Mouse (Mus musculus): ENCODE results near the gene Lst1. TPM values are rescaled to one million over a fixed set of nuclear protein-coding genes. Genes with fewer than 3 reads are reported as not detected.
"Not testable (repeated sequence)": the region's sequence is repeated elsewhere in the genome, so short reads cannot be mapped to it uniquely, and the experiment has no call there.

Lst1 gene
- polyA plus RNA-seq (2015; fragmentation: Nextera tagmentation; extraction: Ambion mirVana): 27.2 and 27.4 TPM in 2 replicates

- ATAC-seq (ENCODE audit: insufficient number of reproducible peaks, low FRiP score, low TSS enrichment, low read depth): no peak
- Histone ChIP-seq H3K36me3 (no peaks in the 10 kb centered on the region), H3K4me2 (replicated peaks) (no peak within 1 kb of the TSS), H3K4me3 (replicated peaks) (no peak within 1 kb of the TSS), H3K27me3 (no peaks in the 10 kb centered on the region), H3K27ac (replicated peaks) (no peak within 1 kb of the TSS), H3K9me3 (replicated peaks) (no peaks in the 10 kb centered on the region), H3K9ac (no peak within 1 kb of the TSS), H3K4me1 (peaks cover 13% of the 10 kb centered on the region; the same call in 1 of the 2 replicates)
- 75% methylated on average over 7 of the region's 7 CpGs for WGBS
These were observed at the start of gene Lst1 for GRCm38 (mm10) chr17:35187959-35188610. Gene Lst1, minus strand, starts transcription at chr17:35188439.

GRCm38 (mm10) chr17:35237504-35237903 lies 49.3 kb upstream of the Lst1 start:
- Histone ChIP-seq H3K4me2 (replicated peaks) (no peak overlapping the region), H3K9ac (no peak overlapping the region), H3K27ac (replicated peaks) (no peak overlapping the region), H3K36me3 (0 out of 2 replicates have a peak, but pooled peaks cover 3% of the 10 kb centered on the region), H3K9me3 (replicated peaks) (no peaks in the 10 kb centered on the region), H3K27me3 (no peaks in the 10 kb centered on the region), H3K4me3 (replicated peaks) (no peak overlapping the region), H3K4me1 (peaks cover 42% of the 10 kb centered on the region)
- no peak for ATAC-seq (ENCODE audit: insufficient number of reproducible peaks, low FRiP score, low TSS enrichment, low read depth)
- WGBS: 79% methylated on average over 12 of the region's 12 CpGs

- H3K4me3 ChIP-seq (replicated peaks): no peak overlapping the region
- no peaks in the 10 kb centered on the region for H3K9me3 ChIP-seq (replicated peaks)
- H3K27ac ChIP-seq (replicated peaks): no peak overlapping the region
- WGBS: 84% methylated on average over 9 of the region's 9 CpGs
- 0 out of 2 replicates have a peak, but pooled peaks cover 3% of the 10 kb centered on the region for H3K36me3 ChIP-seq
- no peak for ATAC-seq (ENCODE audit: insufficient number of reproducible peaks, low FRiP score, low TSS enrichment, low read depth)
- H3K9ac ChIP-seq: no peak overlapping the region
- peaks cover 47% of the 10 kb centered on the region for H3K4me1 ChIP-seq
- H3K27me3 ChIP-seq: no peaks in the 10 kb centered on the region
- no peak overlapping the region for H3K4me2 ChIP-seq (replicated peaks)
These were observed 48.8 kb upstream of the Lst1 start for GRCm38 (mm10) chr17:35236996-35237395.

- WGBS: under 1% methylated on average over 18 of the region's 18 CpGs
- Histone ChIP-seq H3K4me3 (replicated peaks) (peak overlapping the region; percentile 57), H3K27me3 (no peaks in the 10 kb centered on the region), H3K4me2 (replicated peaks) (peak overlapping the region; percentile 86), H3K27ac (replicated peaks) (peak overlapping the region; percentile 95), H3K9ac (peak overlapping the region; percentile 76; the same call in 1 of the 2 replicates), H3K36me3 (0 out of 2 replicates have a peak, but pooled peaks cover 3% of the 10 kb centered on the region), H3K9me3 (replicated peaks) (no peaks in the 10 kb centered on the region), H3K4me1 (peaks cover 52% of the 10 kb centered on the region)
- peak; percentile 64 for ATAC-seq (ENCODE audit: insufficient number of reproducible peaks, low FRiP score, low TSS enrichment, low read depth)
These were observed 48.1 kb upstream of the Lst1 start for GRCm38 (mm10) chr17:35236390-35236746.

- H3K36me3 ChIP-seq: peaks cover 9% of the 10 kb centered on the region; the same call in 1 of the 2 replicates
- H3K27me3 ChIP-seq: no peaks in the 10 kb centered on the region
- no peaks in the 10 kb centered on the region for H3K9me3 ChIP-seq (replicated peaks)
- peak within 1 kb of the TSS; percentile 86 for H3K4me2 ChIP-seq (replicated peaks)
- peak within 1 kb of the TSS; percentile 95 for H3K27ac ChIP-seq (replicated peaks)
- H3K4me1 ChIP-seq: peaks cover 50% of the 10 kb centered on the region
- ATAC-seq (ENCODE audit: insufficient number of reproducible peaks, low FRiP score, low TSS enrichment, low read depth): peak; percentile 87
- peak within 1 kb of the TSS; percentile 76 for H3K9ac ChIP-seq
- H3K4me3 ChIP-seq (replicated peaks): peak within 1 kb of the TSS; percentile 57
- 0% methylated on average over 35 of the region's 35 CpGs for WGBS
These were observed 47.6 kb upstream of the Lst1 start, which contains the start of gene Nfkbil1 for GRCm38 (mm10) chr17:35235614-35236389. Gene Nfkbil1, minus strand, starts transcription at chr17:35235792.

GRCm38 (mm10) chr17:35234903-35235302 lies 46.7 kb upstream of the Lst1 start:
- no peak for ATAC-seq (ENCODE audit: insufficient number of reproducible peaks, low FRiP score, low TSS enrichment, low read depth)
- Histone ChIP-seq H3K9me3 (replicated peaks) (no peaks in the 10 kb centered on the region), H3K4me2 (replicated peaks) (peak overlapping the region; percentile 86), H3K4me3 (replicated peaks) (peak overlapping the region; percentile 57), H3K9ac (peak overlapping the region; percentile 76), H3K36me3 (peaks cover 15% of the 10 kb centered on the region; the same call in 1 of the 2 replicates), H3K27ac (replicated peaks) (peak overlapping the region; percentile 95), H3K4me1 (peaks cover 42% of the 10 kb centered on the region), H3K27me3 (no peaks in the 10 kb centered on the region)
- 10% methylated on average over 31 of the region's 31 CpGs for WGBS

GRCm38 (mm10) chr17:35234090-35234489 lies 45.9 kb upstream of the Lst1 start:
- not testable (repeated sequence) for H3K9ac ChIP-seq; H3K9me3 ChIP-seq (replicated peaks); H3K27me3 ChIP-seq; ATAC-seq (ENCODE audit: insufficient number of reproducible peaks, low FRiP score, low TSS enrichment, low read depth)
- Histone ChIP-seq H3K4me1 (peaks cover 42% of the 10 kb centered on the region), H3K4me3 (replicated peaks) (peak overlapping the region; percentile 57; the same call in 1 of the 2 replicates), H3K27ac (replicated peaks) (peak overlapping the region; percentile 95; the same call in 1 of the 2 replicates), H3K4me2 (replicated peaks) (peak overlapping the region; percentile 86), H3K36me3 (peaks cover 23% of the 10 kb centered on the region)
- WGBS: 81% methylated on average over 7 of the region's 7 CpGs

GRCm38 (mm10) chr17:35233114-35233980 lies 45.1 kb upstream of the Lst1 start, which contains the start of gene Atp6v1g2:
Gene Atp6v1g2, plus strand, starts transcription at chr17:35233660.
- Histone ChIP-seq H3K9me3 (replicated peaks) (no peaks in the 10 kb centered on the region), H3K4me1 (peaks cover 42% of the 10 kb centered on the region), H3K27ac (replicated peaks) (peak within 1 kb of the TSS; percentile 95), H3K36me3 (peaks cover 30% of the 10 kb centered on the region), H3K27me3 (no peaks in the 10 kb centered on the region), H3K4me3 (replicated peaks) (peak within 1 kb of the TSS; percentile 57), H3K4me2 (replicated peaks) (peak within 1 kb of the TSS; percentile 86), H3K9ac (peak within 1 kb of the TSS; percentile 76; the same call in 1 of the 2 replicates)
- ATAC-seq (ENCODE audit: insufficient number of reproducible peaks, low FRiP score, low TSS enrichment, low read depth): no peak
- 52% methylated on average over 18 of the region's 18 CpGs for WGBS

- H3K4me3 ChIP-seq (replicated peaks): no peak overlapping the region
- ATAC-seq (ENCODE audit: insufficient number of reproducible peaks, low FRiP score, low TSS enrichment, low read depth): no peak
- H3K36me3 ChIP-seq: peaks cover 34% of the 10 kb centered on the region
- WGBS: 76% methylated on average over 5 of the region's 5 CpGs
- H3K27ac ChIP-seq (replicated peaks): peak overlapping the region; percentile 95
- H3K4me2 ChIP-seq (replicated peaks): no peak overlapping the region
- no peaks in the 10 kb centered on the region for H3K27me3 ChIP-seq
- no peak overlapping the region for H3K9ac ChIP-seq
- peaks cover 42% of the 10 kb centered on the region for H3K4me1 ChIP-seq
- no peaks in the 10 kb centered on the region for H3K9me3 ChIP-seq (replicated peaks)
These were observed 44.4 kb upstream of the Lst1 start for GRCm38 (mm10) chr17:35232659-35233058.

GRCm38 (mm10) chr17:35232043-35232442 lies 43.8 kb upstream of the Lst1 start:
- 11% methylated on average over 12 of the region's 12 CpGs for WGBS
- no peak for ATAC-seq (ENCODE audit: insufficient number of reproducible peaks, low FRiP score, low TSS enrichment, low read depth)
- Histone ChIP-seq H3K4me2 (replicated peaks) (no peak overlapping the region; the same call in 1 of the 2 replicates), H3K4me1 (peaks cover 42% of the 10 kb centered on the region), H3K4me3 (replicated peaks) (no peak overlapping the region), H3K9ac (no peak overlapping the region; the same call in 1 of the 2 replicates), H3K27me3 (no peaks in the 10 kb centered on the region), H3K9me3 (replicated peaks) (no peaks in the 10 kb centered on the region), H3K27ac (replicated peaks) (no peak overlapping the region), H3K36me3 (peaks cover 37% of the 10 kb centered on the region)
